Mouse (Mus musculus) intestine, postnatal 0 days (tissue): ENCODE measurements at regions not wholly inside any gene's neighbourhood (a gene's known extent, or its start where the extent isn't known, plus 50 kb on each side); places are given as distances from the start of the nearest gene placed in this dataset.

ENCODE experiments used
- ATAC-seq: fragments of 200-750 bp; cut with Nextera tagmentation; 2 replicates; pipeline ENCODE4 v1.8.0; 2017; ENCODE audit warnings: mild to moderate bottlenecking, moderate TSS enrichment, moderate library complexity
- H3K27ac ChIP-seq: fragments of 300-500 bp; sonication (generic); 2 replicates; pipeline ENCODE4 v1.5.1; 2014; ENCODE audit warnings: mild to moderate bottlenecking, low read depth, low read length, moderate library complexity
- H3K27me3 ChIP-seq: fragments of 300-500 bp; sonication (generic); replicated peaks from 2 replicates; pipeline ENCODE4 v1.6.1; 2014; ENCODE audit warnings: low read length, mixed read lengths; ENCODE audit not compliant: control insufficient read depth, insufficient read depth
- H3K36me3 ChIP-seq: fragments of 300-500 bp; sonication (generic); 2 replicates; pipeline ENCODE4 v1.6.1; 2014; ENCODE audit warnings: mild to moderate bottlenecking, moderate library complexity; ENCODE audit not compliant: control insufficient read depth, insufficient read depth
- H3K4me1 ChIP-seq: fragments of 300-500 bp; sonication (generic); replicated peaks from 2 replicates; pipeline ENCODE4 v1.6.1; 2014; ENCODE audit warnings: antibody characterized with exemption, low read length, mixed read lengths; ENCODE audit not compliant: control insufficient read depth, insufficient read depth
- H3K4me2 ChIP-seq: fragments of 300-500 bp; sonication (generic); replicated peaks from 2 replicates; pipeline ENCODE4 v1.6.1; 2014; ENCODE audit warnings: low read depth, mild to moderate bottlenecking, moderate library complexity
- H3K4me3 ChIP-seq: fragments of 300-500 bp; sonication (generic); 2 replicates; pipeline ENCODE4 v1.5.1; 2014; ENCODE audit warnings: low read depth, low read length
- H3K9ac ChIP-seq: fragments of 300-500 bp; sonication (generic); 2 replicates; pipeline ENCODE4 v1.6.1; 2014; ENCODE audit warnings: mild to moderate bottlenecking, low read depth, low read length
- H3K9me3 ChIP-seq: fragments of 300-500 bp; sonication (generic); 2 replicates; pipeline ENCODE4 v1.6.1; 2016; ENCODE audit warnings: mixed run types; ENCODE audit not compliant: control insufficient read depth
- CTCF ChIP-seq: sonication (generic); IDR thresholded peaks from 2 replicates; pipeline ENCODE4 v1.5.1; 2016; ENCODE audit warnings: low read depth, mild to moderate bottlenecking, control low read depth, antibody characterized with exemption, moderate library complexity
- WGBS: fragments of 180-500 bp; shearing (Covaris S2); extraction: QIAGEN DNeasy Blood & Tissue Kit; methylation state at CpG from one replicate; pipeline ENCODE4 v1.1.7; 2014; 5-methylcytosine and 5-hydroxymethylcytosine counted together

DNA sequence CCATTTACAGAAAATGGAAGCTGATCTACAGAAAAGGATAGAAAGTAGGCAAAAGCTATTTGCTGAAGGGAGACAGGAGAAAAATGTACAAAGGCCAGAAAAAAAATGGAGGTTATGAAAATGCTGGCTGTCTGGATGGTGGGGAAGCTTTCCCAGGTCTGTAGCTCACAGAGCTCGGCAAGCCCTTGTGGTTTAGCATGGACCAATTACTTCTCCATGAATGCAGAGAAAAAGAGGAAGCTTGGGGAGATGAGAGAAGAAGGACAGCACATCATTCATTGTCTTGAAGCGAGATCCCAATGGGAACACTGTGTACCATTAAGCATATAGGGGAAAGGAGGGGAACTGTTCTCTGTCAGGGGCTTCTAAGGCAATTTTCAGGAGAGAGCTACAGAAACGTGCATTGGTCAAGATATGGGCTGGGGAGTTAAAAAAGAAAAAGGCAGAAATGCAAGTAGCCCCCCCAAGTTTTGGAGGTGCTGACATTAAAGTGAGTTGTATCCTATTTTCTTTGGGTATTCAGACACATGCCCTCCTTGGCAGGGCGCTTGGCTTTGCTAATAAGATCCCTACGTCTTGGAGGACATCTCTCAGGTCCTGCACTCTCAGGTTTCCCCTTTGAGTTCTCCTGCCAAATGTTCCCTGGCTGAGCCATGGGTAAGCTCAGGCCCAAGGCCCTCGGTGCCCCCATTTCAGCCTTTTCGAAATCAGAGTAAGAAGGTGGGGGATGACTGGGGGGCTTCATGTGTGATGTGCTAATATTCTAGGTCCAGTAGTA lies 105.8 kb upstream of the Jun start:
- no peak for ATAC-seq
- WGBS = 95% methylated on average over 7 of the region's 7 CpGs
- Histone ChIP-seq H3K27me3 (no peaks in the 10 kb centered on the region), H3K9me3 (no peaks in the 10 kb centered on the region), H3K4me2 (no peak overlapping the region), H3K27ac (no peak overlapping the region), H3K9ac (no peak overlapping the region), H3K4me1 (peaks cover 24% of the 10 kb centered on the region), H3K4me3 (no peak overlapping the region), H3K36me3 (no peaks in the 10 kb centered on the region)
- no peak for TF ChIP-seq CTCF

DNA sequence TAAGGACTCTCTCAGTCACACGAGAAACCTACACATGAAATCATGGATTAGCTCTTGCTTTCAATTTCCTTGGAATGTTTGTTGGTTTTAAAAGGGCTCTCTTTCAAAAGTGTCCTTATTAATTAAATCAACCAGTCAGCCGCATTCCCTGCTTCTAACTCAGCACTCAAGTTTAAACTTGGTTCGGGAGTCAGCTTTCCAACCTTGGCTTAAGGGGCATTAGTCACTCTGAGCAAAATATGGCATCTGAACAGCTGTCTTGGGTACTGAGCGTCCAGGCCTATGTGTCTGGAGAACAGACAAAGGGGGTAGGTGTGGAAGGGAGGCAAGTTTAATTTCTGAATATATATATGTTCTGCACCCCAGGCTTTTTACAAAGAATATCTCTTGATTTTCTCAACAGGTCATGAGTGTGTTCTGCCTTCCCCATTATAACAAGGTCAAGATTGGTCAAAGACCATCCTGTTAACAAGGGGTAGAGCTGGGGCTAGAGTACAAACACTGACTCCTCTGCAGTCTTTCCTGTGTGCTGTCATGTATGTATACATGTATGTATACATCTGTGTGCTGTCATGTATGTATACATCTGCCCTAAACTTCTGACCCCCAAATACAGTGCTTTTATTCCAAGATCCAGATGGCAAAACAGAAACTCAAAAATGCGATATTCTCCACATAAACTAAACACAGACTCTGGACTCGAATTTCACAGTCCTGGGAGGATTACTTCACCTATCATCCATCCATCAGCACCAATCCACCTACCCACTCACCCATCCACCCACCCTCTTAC lies 106.8 kb upstream of the Jun start:
- H3K9me3 ChIP-seq = no peaks in the 10 kb centered on the region
- 70% methylated on average over 6 of the region's 6 CpGs for WGBS
- no peak overlapping the region for H3K4me3 ChIP-seq
- H3K4me2 ChIP-seq = no peak overlapping the region
- H3K27me3 ChIP-seq = no peaks in the 10 kb centered on the region
- ATAC-seq = no peak
- peaks cover 24% of the 10 kb centered on the region for H3K4me1 ChIP-seq
- no peaks in the 10 kb centered on the region for H3K36me3 ChIP-seq
- H3K9ac ChIP-seq = no peak overlapping the region
- no peak for TF ChIP-seq CTCF
- H3K27ac ChIP-seq = no peak overlapping the region

DNA sequence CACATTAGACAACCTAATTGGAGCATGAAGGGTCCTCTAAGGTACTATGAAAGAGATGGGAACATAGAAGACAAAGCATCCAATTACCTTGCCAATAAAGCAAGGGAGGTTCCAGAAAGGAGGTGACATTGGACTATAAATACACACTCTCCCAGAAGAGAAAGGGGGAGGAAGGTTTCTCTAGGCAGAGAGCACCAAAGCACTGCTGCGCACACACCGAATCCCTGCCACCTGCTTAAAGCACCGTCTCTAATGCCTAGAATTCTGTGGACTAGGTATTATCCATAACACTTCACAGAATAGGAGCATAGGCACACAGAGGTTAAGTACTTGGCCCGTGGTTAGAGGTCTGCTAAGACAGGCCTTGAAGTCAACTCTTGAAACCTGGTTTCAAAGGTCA lies 107.8 kb upstream of the Jun start:
- TF ChIP-seq CTCF = no peak
- 60% methylated on average over 4 of the region's 4 CpGs for WGBS
- no peak overlapping the region for H3K4me2 ChIP-seq
- ATAC-seq = no peak
- peaks cover 24% of the 10 kb centered on the region for H3K4me1 ChIP-seq
- H3K9me3 ChIP-seq = no peaks in the 10 kb centered on the region
- H3K27ac ChIP-seq = peak overlapping the region; percentile 95
- no peak overlapping the region for H3K9ac ChIP-seq
- no peak overlapping the region for H3K4me3 ChIP-seq
- H3K36me3 ChIP-seq = no peaks in the 10 kb centered on the region
- H3K27me3 ChIP-seq = no peaks in the 10 kb centered on the region

DNA sequence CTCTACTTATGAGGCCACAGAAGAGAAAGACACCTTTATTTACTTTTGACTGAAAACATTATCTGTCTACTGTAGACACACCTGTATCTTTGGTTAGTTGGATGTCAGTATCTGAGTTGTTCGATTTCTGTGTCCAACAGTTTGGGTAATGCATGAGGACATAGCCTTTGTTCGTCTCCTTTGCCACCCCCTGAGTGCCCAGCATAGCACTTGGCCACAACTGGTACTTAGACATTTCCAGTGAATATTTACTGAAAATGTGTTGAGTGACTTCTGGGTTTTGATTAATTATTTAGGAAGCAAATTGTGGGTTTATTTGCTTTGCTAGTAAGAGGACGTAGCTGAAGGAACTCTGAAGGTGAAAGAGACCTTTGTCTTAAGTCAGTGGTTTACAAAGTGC lies 108.4 kb upstream of the Jun start:
- Histone ChIP-seq H3K9me3 (no peaks in the 10 kb centered on the region), H3K4me2 (peak overlapping the region; percentile 70), H3K27me3 (no peaks in the 10 kb centered on the region), H3K4me3 (no peak overlapping the region), H3K9ac (0 out of 2 replicates have a peak overlapping the region, but pooled peaks have one; percentile 64), H3K4me1 (peaks cover 24% of the 10 kb centered on the region), H3K27ac (peak overlapping the region; percentile 95), H3K36me3 (no peaks in the 10 kb centered on the region)
- no peak for TF ChIP-seq CTCF
- 59% methylated on average over 3 of the region's 3 CpGs for WGBS
- ATAC-seq = no peak

DNA sequence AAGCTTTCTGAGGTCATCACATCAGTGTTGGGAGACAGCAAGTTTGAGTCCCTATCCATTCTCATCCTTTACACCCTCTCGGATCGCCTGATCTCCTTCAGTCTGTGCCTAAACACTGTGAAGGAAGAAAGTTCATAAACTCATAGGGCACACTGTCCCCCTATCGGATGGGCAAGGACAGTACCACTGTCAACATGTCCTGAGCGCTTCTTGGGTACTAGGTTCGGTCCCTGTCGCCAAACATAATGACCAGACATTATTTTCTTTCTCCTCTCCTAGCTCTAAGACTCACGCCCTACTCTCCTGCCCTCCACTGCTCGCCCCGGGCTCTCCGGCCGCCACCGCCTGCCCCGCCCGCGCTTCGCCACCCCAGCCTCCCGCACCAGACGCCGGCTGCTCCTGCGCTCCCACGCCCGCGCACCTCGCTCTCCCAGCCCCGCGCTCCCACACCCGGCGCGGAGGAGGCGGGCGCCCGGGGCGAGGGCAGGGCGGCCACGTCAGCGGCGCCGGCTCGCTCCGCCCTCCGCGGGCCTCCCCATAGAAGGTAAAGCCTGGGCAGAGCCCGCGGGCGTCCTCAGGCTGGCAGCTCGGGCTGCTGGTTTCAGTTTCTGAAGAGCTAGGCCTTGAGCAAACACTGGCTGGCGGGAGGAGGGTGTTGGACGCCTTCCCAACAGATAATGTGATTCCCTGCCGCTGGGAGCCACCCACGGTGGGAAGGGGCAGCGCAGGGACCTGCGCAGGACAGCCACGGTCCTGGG lies 109.1 kb upstream of the Jun start:
- H3K4me2 ChIP-seq = peak overlapping the region; percentile 70
- no peaks in the 10 kb centered on the region for H3K36me3 ChIP-seq
- peak overlapping the region; percentile 43 for H3K4me3 ChIP-seq
- peak overlapping the region; percentile 95 for H3K27ac ChIP-seq
- H3K4me1 ChIP-seq = peaks cover 19% of the 10 kb centered on the region
- no peaks in the 10 kb centered on the region for H3K9me3 ChIP-seq
- no peaks in the 10 kb centered on the region for H3K27me3 ChIP-seq
- peak; percentile 67 for TF ChIP-seq CTCF
- ATAC-seq = peak; percentile 99
- peak overlapping the region; percentile 64 for H3K9ac ChIP-seq
- 1% methylated on average over 53 of the region's 53 CpGs for WGBS

DNA sequence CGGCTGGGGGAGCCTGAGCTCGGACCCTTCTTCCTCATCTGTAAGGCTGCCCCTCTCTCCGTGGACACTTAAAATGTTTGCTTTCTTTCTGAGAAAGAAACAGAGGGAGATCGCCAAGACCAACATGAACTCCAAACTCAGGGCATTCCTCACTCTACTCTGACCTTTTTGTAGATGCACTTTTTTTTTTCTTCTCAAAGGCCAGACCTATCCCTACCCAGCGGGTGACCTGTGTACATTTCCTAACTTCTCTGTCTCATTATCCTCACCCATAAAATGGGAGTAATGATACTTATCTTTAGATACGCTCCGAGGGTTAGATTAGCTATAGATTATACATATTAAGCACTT lies 109.6 kb upstream of the Jun start:
- Histone ChIP-seq H3K27ac (peak overlapping the region; percentile 95), H3K4me3 (peak overlapping the region; percentile 43), H3K4me2 (peak overlapping the region; percentile 70), H3K9me3 (no peaks in the 10 kb centered on the region), H3K27me3 (no peaks in the 10 kb centered on the region), H3K9ac (peak overlapping the region; percentile 64), H3K4me1 (peaks cover 15% of the 10 kb centered on the region), H3K36me3 (no peaks in the 10 kb centered on the region)
- 11% methylated on average over 7 of the region's 7 CpGs for WGBS
- TF ChIP-seq CTCF = no peak
- ATAC-seq = peak; percentile 23
